Mouse (Mus musculus) frontal cortex, postnatal 14 days (tissue): Measurements from ENCODE around the gene Epb41l3.
"Not testable (repeated sequence)": the region's sequence is repeated elsewhere in the genome, so short reads cannot be mapped to it uniquely, and the experiment has no call there.

Experiments
- DNase-seq, 2 experiments: peaks; one replicate each; pipeline ENCODE4 v3.0.0; 2022; ENCODE audit warnings: low spot score in 2 of 2

The Epb41l3 gene

DNA sequence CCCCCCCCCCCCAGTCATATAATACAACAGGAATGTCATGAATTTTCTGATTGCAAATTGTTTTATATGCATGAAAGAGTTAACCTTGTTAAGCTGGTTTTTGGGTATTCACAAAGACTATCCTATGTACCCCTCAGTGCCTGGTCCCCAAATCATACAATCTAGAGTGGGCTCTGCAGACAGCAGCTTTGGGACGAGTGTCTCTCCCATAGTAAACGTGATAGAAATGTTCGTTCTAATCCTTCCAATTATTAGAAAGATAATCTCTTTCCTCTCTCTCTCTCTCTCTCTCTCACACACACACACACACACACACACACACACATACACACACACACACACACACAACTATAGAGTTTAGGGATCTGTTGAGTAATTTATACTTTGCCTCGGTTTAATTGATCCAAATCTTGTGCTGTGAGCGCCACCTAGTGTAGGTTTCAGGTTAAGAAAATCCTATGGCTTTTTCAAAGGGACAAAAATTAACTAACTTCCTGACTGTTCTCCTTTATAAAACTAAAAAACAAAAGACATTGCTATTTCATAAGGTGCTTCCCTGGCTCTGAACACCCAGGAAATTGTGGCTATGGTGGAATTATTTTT, 30.4 kb downstream of the Epb41l3 start:
- peak in 1 of 2 experiments; percentile 28 for DNase-seq

DNA sequence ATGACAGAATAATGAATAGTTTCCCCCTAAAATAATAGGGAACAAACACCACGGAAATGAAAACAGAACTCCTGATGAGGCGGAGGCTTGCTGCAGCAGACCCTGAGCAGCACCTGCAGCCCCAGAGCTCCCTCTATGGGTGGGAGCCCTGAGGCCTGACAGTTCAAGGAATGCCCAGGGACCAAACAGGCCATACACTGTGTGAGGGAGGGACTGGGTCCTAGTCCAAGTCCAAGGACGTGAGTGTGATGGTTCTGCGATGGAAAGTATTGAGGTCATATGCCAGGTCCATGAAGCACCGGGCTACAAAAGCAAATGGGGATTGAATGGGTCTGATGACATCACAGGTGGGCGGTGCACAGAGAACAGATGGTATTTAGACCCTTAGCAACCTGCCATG, 33.7 kb downstream of the Epb41l3 start:
- no peak for DNase-seq

DNA sequence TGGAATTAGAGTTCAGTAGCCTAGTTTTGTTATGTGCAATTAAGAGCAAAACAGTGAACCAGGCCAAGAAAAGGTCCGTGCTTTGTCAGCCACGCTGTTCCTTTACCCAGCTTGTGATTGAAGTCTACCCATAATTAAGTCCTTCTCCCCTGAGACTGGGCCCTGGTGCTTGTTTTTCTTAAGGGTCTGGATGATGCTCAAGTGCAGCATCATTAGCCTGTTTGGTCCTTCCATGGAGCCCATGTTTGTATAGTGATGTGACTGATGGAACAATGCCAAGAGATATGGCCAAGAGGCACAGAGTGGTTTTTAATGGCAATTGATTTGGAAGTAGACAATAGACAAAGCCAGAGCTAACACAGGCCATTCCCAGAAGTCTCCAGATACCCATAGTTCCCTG, 36.7 kb downstream of the Epb41l3 start:
- no peak for DNase-seq

GRCm38 (mm10) chr17:69119183-69119582, 43.7 kb downstream of the Epb41l3 start:
- no peak for DNase-seq

DNA sequence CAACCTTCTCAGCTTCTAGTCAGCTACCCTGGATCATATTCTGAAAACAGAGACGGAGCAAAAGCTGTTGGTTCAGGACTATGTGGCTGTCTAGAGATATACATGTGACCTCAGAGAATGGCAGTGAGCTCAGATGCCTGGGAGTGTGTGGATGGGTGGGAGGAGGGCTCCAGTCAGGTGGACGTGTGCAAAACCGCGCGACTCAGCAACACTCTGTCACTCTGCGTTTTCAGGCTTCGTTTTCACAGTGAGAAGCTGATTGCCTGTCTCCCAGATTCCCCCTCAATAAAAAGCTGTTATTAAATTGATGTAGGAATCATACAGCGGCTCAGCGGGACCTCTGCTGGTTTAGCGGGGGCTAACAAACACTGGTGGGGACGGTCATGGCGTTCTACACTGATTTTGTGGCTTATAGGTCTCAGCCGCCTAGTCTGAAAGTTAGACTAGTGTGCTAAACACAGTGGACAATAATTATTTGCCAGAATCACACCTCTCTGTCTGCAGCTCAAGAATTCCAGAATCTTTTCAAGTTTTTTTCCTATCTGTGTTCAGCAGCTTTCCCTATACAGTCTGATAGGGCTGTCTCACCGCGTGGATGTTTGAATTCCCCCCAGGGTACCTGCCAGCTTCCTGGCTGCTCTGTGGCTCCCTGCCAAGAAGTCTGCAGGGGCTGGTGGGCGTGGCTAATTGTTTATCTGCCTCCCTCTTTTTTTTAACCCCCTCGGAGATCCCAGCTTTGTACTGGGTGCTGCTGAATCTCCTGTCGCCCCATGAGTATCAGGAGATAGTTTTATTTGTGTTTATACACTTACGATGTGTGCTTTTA, 45.3 kb downstream of the Epb41l3 start:
- no peak for DNase-seq

DNA sequence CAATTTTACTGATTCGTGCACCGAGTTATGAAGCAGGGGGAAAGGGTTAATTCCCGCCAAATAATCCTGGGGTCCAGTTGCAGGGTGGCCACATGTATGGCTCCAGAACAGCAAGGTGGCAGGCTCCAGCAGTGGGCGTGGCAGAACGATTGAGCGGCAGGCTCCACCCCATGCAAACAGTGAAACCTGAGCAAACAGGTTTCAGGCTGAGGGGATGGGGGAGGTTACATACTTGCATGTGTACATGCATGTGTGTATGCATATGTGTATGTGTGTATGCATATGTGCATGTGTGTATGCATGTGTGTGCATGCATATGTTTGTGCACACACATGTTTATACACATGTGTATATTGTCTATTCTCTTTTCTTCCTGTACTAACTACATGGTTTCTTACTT, 46.9 kb downstream of the Epb41l3 start:
- not testable (repeated sequence) for DNase-seq

DNA sequence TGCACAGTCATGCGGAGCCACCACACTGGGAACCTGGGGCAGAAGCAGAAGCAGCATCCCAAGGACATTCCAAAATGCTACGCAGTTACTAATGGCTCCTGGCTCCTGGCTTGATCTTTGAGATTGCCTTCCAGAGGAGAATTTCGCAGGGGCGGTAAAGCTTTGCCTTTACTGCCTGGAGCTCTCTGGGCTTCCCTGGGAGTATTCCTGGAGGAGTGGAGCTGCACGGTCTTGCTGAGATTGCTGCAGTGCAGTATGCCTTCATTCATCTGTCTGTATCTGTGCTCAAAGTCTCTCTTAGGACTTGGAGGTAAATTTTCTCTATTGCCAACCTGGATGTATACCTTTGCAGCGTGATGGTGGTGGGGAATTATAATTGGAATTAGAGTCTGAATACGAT, 52.0 kb downstream of the Epb41l3 start:
- no peak for DNase-seq

- DNase-seq = no peak
Observed at GRCm38 (mm10) chr17:69127981-69128380, 52.5 kb downstream of the Epb41l3 start.

DNA sequence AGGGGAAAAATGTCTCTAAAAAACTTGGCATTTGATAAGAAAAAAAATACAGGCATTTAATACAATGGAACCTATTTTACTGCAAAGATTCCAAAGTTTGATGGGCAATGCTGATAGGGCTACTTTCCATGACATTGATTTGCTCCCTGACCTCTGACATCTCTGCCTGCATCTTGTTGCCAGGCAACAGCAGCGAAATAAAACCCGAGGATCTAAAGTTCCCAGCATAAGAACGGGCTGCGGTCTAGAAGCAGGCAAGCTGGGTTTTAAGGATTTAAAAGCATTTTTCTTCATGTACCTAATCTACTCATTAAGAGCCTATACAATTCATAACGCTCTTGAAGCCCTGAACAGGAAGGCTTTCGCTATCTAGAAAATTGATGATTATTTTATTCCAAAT, 54.0 kb downstream of the Epb41l3 start:
- DNase-seq = no peak

GRCm38 (mm10) chr17:69143017-69143416, 67.5 kb downstream of the Epb41l3 start:
- DNase-seq = no peak

- DNase-seq = no peak
Observed at GRCm38 (mm10) chr17:69150826-69151225, 75.3 kb downstream of the Epb41l3 start.

GRCm38 (mm10) chr17:69151281-69151680, 75.8 kb downstream of the Epb41l3 start:
- DNase-seq = no peak

- DNase-seq = no peak
Observed at GRCm38 (mm10) chr17:69155034-69155433, 79.6 kb downstream of the Epb41l3 start.

DNA sequence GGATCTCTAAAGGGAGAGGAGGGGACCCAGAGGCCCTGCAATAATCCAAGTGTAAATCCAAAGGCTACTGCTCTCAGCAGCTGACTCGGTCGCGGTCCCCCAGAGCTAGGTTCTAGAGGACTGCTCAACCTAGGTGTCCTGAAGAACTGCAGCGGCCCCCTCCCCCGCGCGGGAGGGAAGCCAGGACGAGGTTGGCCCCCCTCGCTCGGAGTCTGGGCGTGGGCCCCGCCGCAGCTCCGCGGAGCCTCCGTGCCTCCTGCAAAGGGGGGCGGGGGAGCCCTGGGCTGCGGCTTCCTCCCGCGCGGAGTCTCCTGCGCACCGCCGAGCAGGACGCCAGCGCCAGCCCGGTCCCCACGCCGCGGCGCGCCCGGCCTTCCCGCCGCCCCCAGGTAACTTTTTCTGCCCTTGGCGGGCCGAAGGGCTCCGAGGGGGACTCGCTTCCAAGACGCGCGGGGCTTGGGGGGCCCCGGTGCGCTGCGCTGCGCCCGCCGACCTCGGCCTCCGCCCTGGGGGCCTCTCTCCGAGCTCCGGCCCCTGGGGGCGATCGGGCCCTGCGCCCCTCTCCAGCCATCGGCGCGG, 81.1 kb downstream of the Epb41l3 start:
- DNase-seq = peak; percentile 32 to 56

GRCm38 (mm10) chr17:69157101-69157808, 81.8 kb downstream of the Epb41l3 start:
- DNase-seq = no peak

GRCm38 (mm10) chr17:69157809-69158185, 82.3 kb downstream of the Epb41l3 start:
- DNase-seq = no peak

DNA sequence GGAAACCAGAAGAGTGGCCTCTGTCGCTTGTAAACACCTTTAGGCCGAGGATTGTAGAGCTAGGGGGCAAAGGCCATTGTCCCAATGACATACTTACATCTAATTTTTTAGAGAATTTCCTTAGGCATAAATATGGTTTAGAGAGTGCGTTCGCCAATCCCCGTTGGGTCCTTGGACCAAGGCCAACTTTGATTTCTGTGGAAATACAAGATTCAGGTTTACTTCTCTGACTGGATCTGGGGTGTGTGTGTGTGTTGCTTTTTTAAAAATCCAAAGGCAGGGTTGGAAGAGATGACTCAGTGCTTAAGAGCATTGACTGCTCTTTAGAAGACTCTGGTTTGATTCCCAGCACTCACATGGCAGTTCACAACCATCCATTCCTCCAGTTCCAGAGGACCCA, 83.2 kb downstream of the Epb41l3 start:
- no peak for DNase-seq

- no peak for DNase-seq
Observed at GRCm38 (mm10) chr17:69162731-69163130, 87.2 kb downstream of the Epb41l3 start.

GRCm38 (mm10) chr17:69176949-69177501, 101.5 kb downstream of the Epb41l3 start:
- no peak for DNase-seq

- DNase-seq = no peak
Observed at GRCm38 (mm10) chr17:69177954-69178353, 102.5 kb downstream of the Epb41l3 start.

GRCm38 (mm10) chr17:69180905-69181559, 105.5 kb downstream of the Epb41l3 start:
- no peak for DNase-seq
